ENCODE assay signal across 8 mouse cellular contexts in genomic region chr4:62501534-62501933, GRCm38 (mm10). TPM values are rescaled to one million over a fixed set of nuclear protein-coding genes. Genes with fewer than 3 reads are reported as not detected.
DNase-seq lines count a peak whose midpoint lies in the region; ATAC-seq and TF ChIP-seq lines count a peak whose summit lies in the region.

No protein-coding gene starts in this region.

- no peaks in the 10 kb centered on the region for H3K27me3 ChIP-seq in lung, embryonic 15.5 days
- H3K27me3 ChIP-seq in embryonic facial prominence, embryonic 13.5 days: no peaks in the 10 kb centered on the region
- no peaks in the 10 kb centered on the region for H3K27me3 ChIP-seq in intestine, embryonic 16.5 days (replicated peaks; ENCODE audit: control insufficient read depth, insufficient read depth, low read length)

- peaks cover 19% of the 10 kb centered on the region for H3K4me1 ChIP-seq in lung, embryonic 15.5 days
- peaks cover 10% of the 10 kb centered on the region for H3K4me1 ChIP-seq in embryonic facial prominence, embryonic 13.5 days
- peaks cover 11% of the 10 kb centered on the region for H3K4me1 ChIP-seq in intestine, embryonic 16.5 days (ENCODE audit: control insufficient read depth, insufficient read depth, low read length)
- peaks cover 8% of the 10 kb centered on the region; the same call in 1 of the 2 replicates for H3K4me1 ChIP-seq in olfactory bulb, adult 2 months (ENCODE audit: control insufficient read depth, insufficient read depth, low read length)

- DNase-seq in lung, adult 18-20 months: no peak
- DNase-seq in adrenal gland, postnatal 14 days: no peak
- DNase-seq in layer of hippocampus, adult 8-10 months (ENCODE audit: low spot score in 2 of 2): no peak
- DNase-seq in kidney, adult 18-20 months: no peak

- no peak for TF ChIP-seq CTCF in olfactory bulb, adult 2 months (IDR thresholded peaks at IDR 0.05; ENCODE audit: insufficient read depth, low read depth, low read length)

- no peak for TF ChIP-seq POLR2A in olfactory bulb, adult 2 months (IDR thresholded peaks at IDR 0.05; ENCODE audit: insufficient read depth, low read depth, low read length)

- peak; percentile 33; the same call in 1 of the 2 replicates for ATAC-seq in lung, embryonic 15.5 days (ENCODE audit: borderline replicate concordance, extremely low read depth, low FRiP score, low TSS enrichment)
- ATAC-seq in embryonic facial prominence, embryonic 13.5 days (ENCODE audit: insufficient number of reproducible peaks, insufficient read depth, low FRiP score, low TSS enrichment, low read depth): no peak
- ATAC-seq in intestine, embryonic 16.5 days: no peak; the same call in 1 of the 2 replicates

- peak overlapping the region; percentile 62 for H3K4me2 ChIP-seq in lung, embryonic 15.5 days
- peak overlapping the region; percentile 72 for H3K4me2 ChIP-seq in embryonic facial prominence, embryonic 13.5 days
- H3K4me2 ChIP-seq in intestine, embryonic 16.5 days (ENCODE audit: low read depth, low read length): peak overlapping the region; percentile 56

- peak overlapping the region; percentile 84 for H3K27ac ChIP-seq in lung, embryonic 15.5 days
- peak overlapping the region; percentile 69 for H3K27ac ChIP-seq in embryonic facial prominence, embryonic 13.5 days
- peak overlapping the region; percentile 92 for H3K27ac ChIP-seq in intestine, embryonic 16.5 days (ENCODE audit: low read length)
- H3K27ac ChIP-seq in olfactory bulb, adult 2 months (ENCODE audit: insufficient read depth, low read depth, low read length): peak overlapping the region; percentile 94; the same call in 1 of the 2 replicates

- H3K9ac ChIP-seq in lung, embryonic 15.5 days: peak overlapping the region; percentile 72
- peak overlapping the region; percentile 87 for H3K9ac ChIP-seq in embryonic facial prominence, embryonic 13.5 days
- peak overlapping the region; percentile 90 for H3K9ac ChIP-seq in intestine, embryonic 16.5 days (ENCODE audit: low read depth, low read length)

- peaks cover 22% of the 10 kb centered on the region for H3K36me3 ChIP-seq in lung, embryonic 15.5 days
- H3K36me3 ChIP-seq in embryonic facial prominence, embryonic 13.5 days: peaks cover 32% of the 10 kb centered on the region
- peaks cover 10% of the 10 kb centered on the region for H3K36me3 ChIP-seq in intestine, embryonic 16.5 days (ENCODE audit: control insufficient read depth, insufficient read depth, low read length)

- peak overlapping the region; percentile 74 for H3K4me3 ChIP-seq in lung, embryonic 15.5 days
- H3K4me3 ChIP-seq in embryonic facial prominence, embryonic 13.5 days: peak overlapping the region; percentile 83
- H3K4me3 ChIP-seq in intestine, embryonic 16.5 days (ENCODE audit: low read length): peak overlapping the region; percentile 79
- peak overlapping the region; percentile 99 for H3K4me3 ChIP-seq in olfactory bulb, adult 2 months (ENCODE audit: insufficient read depth, low read depth, low read length)

- H3K9me3 ChIP-seq in lung, embryonic 15.5 days: no peaks in the 10 kb centered on the region
- H3K9me3 ChIP-seq in embryonic facial prominence, embryonic 13.5 days: no peaks in the 10 kb centered on the region
- no peaks in the 10 kb centered on the region for H3K9me3 ChIP-seq in intestine, embryonic 16.5 days (ENCODE audit: control insufficient read depth, low read length)

- WGBS in lung, embryonic 15.5 days: under 1% methylated on average over 7 of the region's 7 CpGs
- WGBS in embryonic facial prominence, embryonic 13.5 days: 2% methylated on average over 7 of the region's 7 CpGs
- 1% methylated on average over 7 of the region's 7 CpGs for WGBS in intestine, embryonic 16.5 days
- WGBS in olfactory bulb, adult 2 months: 1% methylated on average over 7 of the region's 7 CpGs

RNA-seq across cellular contexts. Expression of gene Hdhd3, which starts 1.7 kb away (rescaled TPM):
- polyA plus RNA-seq in lung, embryonic 15.5 days (2015; fragmentation: Nextera tagmentation; extraction: Ambion mirVana): 18.6 and 21.1 TPM in 2 replicates
- polyA plus RNA-seq in embryonic facial prominence, embryonic 13.5 days (2015; fragmentation: Nextera tagmentation; extraction: Ambion mirVana): 11.2 and 11.7 TPM in 2 replicates
- 115 and 118 TPM in 2 replicates for polyA plus RNA-seq in intestine, embryonic 16.5 days (2015; fragmentation: Nextera tagmentation; extraction: Ambion mirVana)
- polyA plus RNA-seq in olfactory bulb, adult 2 months (2012; ENCODE audit: insufficient read depth, insufficient read length, low replicate concordance, missing spikeins): not detected in 2 replicates
- 16.2 and 22.7 TPM in 2 replicates for total RNA-seq in adrenal gland, postnatal 14 days (2021)
- total RNA-seq in layer of hippocampus, adult 8-10 months (2022): 10 to 100 TPM in 1 of 4 experiments, 1 to 10 TPM in 3; 8.6 to 11.5 (median 9.6) TPM

RNA-seq across cellular contexts. Expression of gene Alad, which starts 18.2 kb away (rescaled TPM):
- 116 and 117 TPM in 2 replicates for polyA plus RNA-seq in lung, embryonic 15.5 days (2015; fragmentation: Nextera tagmentation; extraction: Ambion mirVana)
- polyA plus RNA-seq in embryonic facial prominence, embryonic 13.5 days (2015; fragmentation: Nextera tagmentation; extraction: Ambion mirVana): 67.5 and 69.8 TPM in 2 replicates
- 189 and 191 TPM in 2 replicates for polyA plus RNA-seq in intestine, embryonic 16.5 days (2015; fragmentation: Nextera tagmentation; extraction: Ambion mirVana)
- not detected in 2 replicates for polyA plus RNA-seq in olfactory bulb, adult 2 months (2012; ENCODE audit: insufficient read depth, insufficient read length, low replicate concordance, missing spikeins)
- total RNA-seq in adrenal gland, postnatal 14 days (2021): 90.0 and 110 TPM in 2 replicates
- total RNA-seq in layer of hippocampus, adult 8-10 months (2022): 10 to 100 TPM; 28.4 to 34.6 (median 30.9) TPM

RNA-seq across cellular contexts. Expression of gene Bspry, which starts 21.7 kb away (rescaled TPM):
- 36.7 and 44.0 TPM in 2 replicates for polyA plus RNA-seq in lung, embryonic 15.5 days (2015; fragmentation: Nextera tagmentation; extraction: Ambion mirVana)
- polyA plus RNA-seq in embryonic facial prominence, embryonic 13.5 days (2015; fragmentation: Nextera tagmentation; extraction: Ambion mirVana): 5.4 and 5.5 TPM in 2 replicates
- polyA plus RNA-seq in intestine, embryonic 16.5 days (2015; fragmentation: Nextera tagmentation; extraction: Ambion mirVana): 29.9 and 31.6 TPM in 2 replicates
- not detected in 2 replicates for polyA plus RNA-seq in olfactory bulb, adult 2 months (2012; ENCODE audit: insufficient read depth, insufficient read length, low replicate concordance, missing spikeins)
- total RNA-seq in adrenal gland, postnatal 14 days (2021): 1.1 and 1.3 TPM in 2 replicates
- under 1 TPM in 3 of 4 experiments, not detected in 1; 0.28 to 0.43 (median 0.30) TPM for total RNA-seq in layer of hippocampus, adult 8-10 months (2022)

RNA-seq across cellular contexts. Expression of gene Pole3, which starts 23.3 kb away (rescaled TPM):
- 89.5 and 90.2 TPM in 2 replicates for polyA plus RNA-seq in lung, embryonic 15.5 days (2015; fragmentation: Nextera tagmentation; extraction: Ambion mirVana)
- 94.5 and 99.0 TPM in 2 replicates for polyA plus RNA-seq in embryonic facial prominence, embryonic 13.5 days (2015; fragmentation: Nextera tagmentation; extraction: Ambion mirVana)
- 57.5 and 67.5 TPM in 2 replicates for polyA plus RNA-seq in intestine, embryonic 16.5 days (2015; fragmentation: Nextera tagmentation; extraction: Ambion mirVana)
- not detected in 2 replicates for polyA plus RNA-seq in olfactory bulb, adult 2 months (2012; ENCODE audit: insufficient read depth, insufficient read length, low replicate concordance, missing spikeins)
- total RNA-seq in adrenal gland, postnatal 14 days (2021): 43.9 and 46.4 TPM in 2 replicates
- 10 to 100 TPM; 27.5 to 29.7 (median 27.9) TPM for total RNA-seq in layer of hippocampus, adult 8-10 months (2022)

RNA-seq across cellular contexts. Expression of gene 4933430I17Rik, which starts 23.6 kb away (rescaled TPM):
- polyA plus RNA-seq in lung, embryonic 15.5 days (2015; fragmentation: Nextera tagmentation; extraction: Ambion mirVana): 0.47 and 0.72 TPM in 2 replicates
- polyA plus RNA-seq in embryonic facial prominence, embryonic 13.5 days (2015; fragmentation: Nextera tagmentation; extraction: Ambion mirVana): 0.39 and 0.49 TPM in 2 replicates
- 0.15 and 0.33 TPM in 2 replicates for polyA plus RNA-seq in intestine, embryonic 16.5 days (2015; fragmentation: Nextera tagmentation; extraction: Ambion mirVana)
- not detected in 2 replicates for polyA plus RNA-seq in olfactory bulb, adult 2 months (2012; ENCODE audit: insufficient read depth, insufficient read length, low replicate concordance, missing spikeins)
- 0.19 and 0.26 TPM in 2 replicates for total RNA-seq in adrenal gland, postnatal 14 days (2021)
- under 1 TPM in 3 of 4 experiments, not detected in 1; 0.23 to 0.59 (median 0.55) TPM for total RNA-seq in layer of hippocampus, adult 8-10 months (2022)

Comparison
In these comparisons a context has a peak if more than half of its experiments do, and no peak if none do; other contexts are left out.
1. RNA of gene Hdhd3, which starts 1.7 kb away (polyA plus RNA-seq): 115 to 118 TPM in intestine, embryonic 16.5 days, 18.6 to 21.1 TPM in lung, embryonic 15.5 days and 11.2 to 11.7 TPM in embryonic facial prominence, embryonic 13.5 days; not detected in olfactory bulb, adult 2 months; every median in the first group is over 10 times any median in the second.
2. RNA of gene Alad, which starts 18.2 kb away (polyA plus RNA-seq): 189 to 191 TPM in intestine, embryonic 16.5 days, 116 to 117 TPM in lung, embryonic 15.5 days and 67.5 to 69.8 TPM in embryonic facial prominence, embryonic 13.5 days; not detected in olfactory bulb, adult 2 months; every median in the first group is over 10 times any median in the second.
3. Peak in every context shown above with its lines, with median percentiles within 50 percentile points of each other: H3K27ac ChIP-seq, H3K4me2 ChIP-seq, H3K4me3 ChIP-seq and H3K9ac ChIP-seq.